20 mouse cellular contexts compared by ENCODE assay signal in the genomic region with DNA sequence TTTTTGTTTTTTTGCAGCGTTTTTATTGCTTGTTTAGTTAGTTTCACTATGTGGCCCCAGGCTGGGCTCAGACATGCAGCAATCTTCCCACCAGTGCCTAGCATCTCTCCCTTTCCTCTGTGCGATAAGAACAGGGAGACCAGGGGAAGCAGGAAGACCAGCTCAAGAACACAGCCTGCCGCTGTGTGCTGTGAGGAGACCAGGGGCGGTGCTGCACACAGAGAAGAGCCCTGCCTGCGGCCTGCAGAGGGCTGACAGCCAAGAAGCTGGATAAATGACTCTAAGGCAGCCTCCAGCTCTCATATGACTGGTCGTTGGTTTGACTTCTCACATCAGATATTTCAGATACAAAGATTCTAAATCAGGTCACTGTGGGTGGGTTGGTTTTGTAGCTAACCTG.
DNase-seq lines count a peak whose midpoint lies in the region; ATAC-seq and TF ChIP-seq lines count a peak whose summit lies in the region.
"Had no signal": no experiment of that assay in that cellular context is flagged by ENCODE, and none has a peak within 500 bp of the region (broad histone marks: within the 10 kb centered on the region; RNA-seq: fewer than 3 reads in every experiment).

No protein-coding gene starts in this region.

- H3K4me1 ChIP-seq in liver, embryonic 14.5 days (replicated peaks; ENCODE audit: control insufficient read depth in 2 of 2, insufficient read depth in 2 of 2, low read length in 1 of 2) = peaks cover under 1 to 3% of the 10 kb centered on the region in 2 experiments; a peak in 3 of 4 replicates
- peaks cover 3% of the 10 kb centered on the region for H3K4me1 ChIP-seq in liver, embryonic 11.5 days (replicated peaks; ENCODE audit: control insufficient read depth, insufficient read depth, low read length)
- H3K4me1 ChIP-seq: lung, embryonic 15.5 days had no signal

- H3K4me2 ChIP-seq in liver, embryonic 14.5 days (ENCODE audit: low read depth) = no peak overlapping the region
- H3K4me2 ChIP-seq in liver, embryonic 11.5 days = no peak overlapping the region
- H3K4me2 ChIP-seq: embryonic facial prominence, embryonic 15.5 days; hindbrain, embryonic 14.5 days; kidney, embryonic 15.5 days; limb, embryonic 13.5 days; lung, embryonic 15.5 days; neural tube, embryonic 13.5 days had no signal

- no peak overlapping the region for H3K9ac ChIP-seq in liver, embryonic 14.5 days (replicated peaks)
- no peak overlapping the region for H3K9ac ChIP-seq in liver, embryonic 11.5 days (ENCODE audit: low read depth, low read length)
- H3K9ac ChIP-seq: embryonic facial prominence, embryonic 15.5 days; hindbrain, embryonic 14.5 days; kidney, embryonic 15.5 days; limb, embryonic 13.5 days; lung, embryonic 15.5 days; neural tube, embryonic 13.5 days had no signal

- ATAC-seq in liver, embryonic 14.5 days (ENCODE audit: insufficient read depth) = no peak
- ATAC-seq in liver, embryonic 11.5 days (replicated peaks; ENCODE audit: low FRiP score) = no peak
- ATAC-seq in megakaryocyte, adult 5-6 weeks (ENCODE audit: poor library complexity, severe bottlenecking) = no peak
- ATAC-seq: activated CD4-positive, CD25-positive, alpha-beta regulatory T cell, adult 4 months; forebrain, embryonic 14.5 days; midbrain, embryonic 16.5 days had no signal

- peak; percentile 4; the same call in 1 of the 2 replicates for TF ChIP-seq CTCF in liver, embryonic 14.5 days (IDR thresholded peaks at IDR 0.05; ENCODE audit: low read depth)

- TF ChIP-seq EP300 in liver, embryonic 14.5 days (IDR thresholded peaks at IDR 0.05; ENCODE audit: low read depth) = no peak

- H3K27ac ChIP-seq in liver, embryonic 14.5 days = no peak overlapping the region
- no peak overlapping the region for H3K27ac ChIP-seq in liver, embryonic 11.5 days (ENCODE audit: low read depth, low read length)
- H3K27ac ChIP-seq: embryonic facial prominence, embryonic 15.5 days; hindbrain, embryonic 14.5 days; kidney, embryonic 15.5 days; limb, embryonic 13.5 days; lung, embryonic 15.5 days; neural tube, embryonic 13.5 days had no signal

- intact Hi-C loops in heart, postnatal 14 days (cut with DNase I) = no loop called here

- WGBS in liver, embryonic 14.5 days (ENCODE audit: insufficient replicate concordance) = 36% methylated on average over 6 of the region's 6 CpGs
- WGBS in liver, embryonic 11.5 days = 34% methylated on average over 6 of the region's 6 CpGs

- no peaks in the 10 kb centered on the region for H3K9me3 ChIP-seq in liver, embryonic 14.5 days (ENCODE audit: control insufficient read depth, low read length)
- no peaks in the 10 kb centered on the region for H3K9me3 ChIP-seq in liver, embryonic 11.5 days (ENCODE audit: control insufficient read depth, low read length)
- H3K9me3 ChIP-seq: embryonic facial prominence, embryonic 15.5 days; kidney, embryonic 15.5 days; limb, embryonic 13.5 days; lung, embryonic 15.5 days; neural tube, embryonic 13.5 days had no signal

- no peaks in the 10 kb centered on the region for H3K36me3 ChIP-seq in liver, embryonic 14.5 days (replicated peaks; ENCODE audit: control insufficient read depth, insufficient read depth, low read depth)
- H3K36me3 ChIP-seq in liver, embryonic 11.5 days (ENCODE audit: control insufficient read depth, insufficient read depth, low read length) = no peaks in the 10 kb centered on the region
- H3K36me3 ChIP-seq: embryonic facial prominence, embryonic 15.5 days; limb, embryonic 13.5 days; lung, embryonic 15.5 days had no signal

- peak; percentile 50 to 55 for DNase-seq in adrenal gland, postnatal 36 days
- DNase-seq in adrenal gland, adult 8-10 months = no peak
- DNase-seq in heart, postnatal 14 days = peak; percentile 31 to 41
- DNase-seq in heart, adult 8-10 months (ENCODE audit: low spot score) = no peak
- DNase-seq in liver, embryonic 14.5 days (ENCODE audit: low read depth in 3 of 3, low spot score in 3 of 3) = no peak
- DNase-seq in liver, embryonic 11.5 days (ENCODE audit: low spot score) = no peak
- peak; percentile 25 for DNase-seq in ZHBTc4 (ENCODE audit: low read depth, low spot score)
- DNase-seq: B cell, adult 2 months; cerebellum, postnatal 25 days; right cerebral cortex, adult 18-20 months had no signal

- H3K4me3 ChIP-seq in liver, embryonic 14.5 days (ENCODE audit: insufficient read depth in 1 of 2, low read depth in 2 of 2, low read length in 2 of 2) = no peak overlapping the region
- no peak overlapping the region for H3K4me3 ChIP-seq in liver, embryonic 11.5 days (ENCODE audit: low read depth, low read length)
- H3K4me3 ChIP-seq: embryonic facial prominence, embryonic 15.5 days; kidney, embryonic 15.5 days; limb, embryonic 13.5 days; lung, embryonic 15.5 days; neural tube, embryonic 13.5 days had no signal

- no peaks in the 10 kb centered on the region for H3K27me3 ChIP-seq in liver, embryonic 14.5 days (ENCODE audit: control insufficient read depth, insufficient read depth, low read length)
- H3K27me3 ChIP-seq in liver, embryonic 11.5 days (replicated peaks; ENCODE audit: control insufficient read depth, insufficient read depth, low read length) = no peaks in the 10 kb centered on the region
- H3K27me3 ChIP-seq: embryonic facial prominence, embryonic 15.5 days; kidney, embryonic 15.5 days; limb, embryonic 13.5 days; lung, embryonic 15.5 days; neural tube, embryonic 13.5 days had no signal

Comparison
In these comparisons a context has a peak if more than half of its experiments do, and no peak if none do; other contexts are left out.
1. DNase-seq: peak in adrenal gland, postnatal 36 days (2 of 2), heart, postnatal 14 days (2 of 2) and ZHBTc4 (single experiment); none in adrenal gland, adult 8-10 months (single experiment), heart, adult 8-10 months (single experiment), liver, embryonic 14.5 days (0 of 3) and liver, embryonic 11.5 days (single experiment).